Mouse (Mus musculus) hindbrain, embryonic 15.5 days (tissue): ENCODE data around the gene Crk. TPM values are rescaled to one million over a fixed set of nuclear protein-coding genes. Genes with fewer than 3 reads are reported as not detected.

Experiments used
- ATAC-seq: fragments of 200-750 bp; cut with Nextera tagmentation; 2 replicates; pipeline ENCODE4 v1.8.0; 2017; ENCODE audit warnings: low read depth, moderate number of reproducible peaks, moderate TSS enrichment; ENCODE audit not compliant: low FRiP score
- H3K27ac ChIP-seq: fragments of 300-500 bp; sonication (generic); replicated peaks from 2 replicates; pipeline ENCODE4 v1.5.1; 2015; ENCODE audit warnings: mild to moderate bottlenecking, inconsistent platforms
- H3K27me3 ChIP-seq: fragments of 300-500 bp; sonication (generic); 2 replicates; pipeline ENCODE4 v1.6.1; 2015; ENCODE audit warnings: control low read depth, inconsistent platforms
- H3K36me3 ChIP-seq: fragments of 300-500 bp; sonication (generic); 2 replicates; pipeline ENCODE4 v1.6.1; 2015; ENCODE audit warnings: control low read depth, inconsistent platforms
- H3K4me1 ChIP-seq: fragments of 300-500 bp; sonication (generic); replicated peaks from 2 replicates; pipeline ENCODE4 v1.6.1; 2015; ENCODE audit warnings: control low read depth, inconsistent platforms
- H3K4me2 ChIP-seq: fragments of 300-500 bp; sonication (generic); 2 replicates; pipeline ENCODE4 v1.6.1; 2015; ENCODE audit warnings: moderate library complexity, mild to moderate bottlenecking, inconsistent platforms
- H3K4me3 ChIP-seq: fragments of 300-500 bp; sonication (generic); 2 replicates; pipeline ENCODE4 v1.5.1; 2015; ENCODE audit warnings: mild to moderate bottlenecking, inconsistent platforms
- H3K9ac ChIP-seq: fragments of 300-500 bp; sonication (generic); 2 replicates; pipeline ENCODE4 v1.6.1; 2015; ENCODE audit warnings: inconsistent platforms
- H3K9me3 ChIP-seq: fragments of 300-500 bp; sonication (generic); 2 replicates; pipeline ENCODE4 v1.6.1; 2016; ENCODE audit warnings: control low read depth, inconsistent platforms
- WGBS: fragments of 180-500 bp; shearing (Covaris S2); methylation state at CpG from one replicate; pipeline ENCODE4 v1.1.7; 2015; 5-methylcytosine and 5-hydroxymethylcytosine counted together
- polyA plus RNA-seq: library from polyadenylated mRNA; unstranded; fragments of >200 nt; fragmentation: Nextera tagmentation; extraction: Ambion mirVana; gene quantifications from 2 replicates; pipeline ENCODE4 v1.2.1, GENCODE M21; 2015

Gene Crk
- polyA plus RNA-seq, 1 experiment from 2014 or later, result 109 TPM

DNA sequence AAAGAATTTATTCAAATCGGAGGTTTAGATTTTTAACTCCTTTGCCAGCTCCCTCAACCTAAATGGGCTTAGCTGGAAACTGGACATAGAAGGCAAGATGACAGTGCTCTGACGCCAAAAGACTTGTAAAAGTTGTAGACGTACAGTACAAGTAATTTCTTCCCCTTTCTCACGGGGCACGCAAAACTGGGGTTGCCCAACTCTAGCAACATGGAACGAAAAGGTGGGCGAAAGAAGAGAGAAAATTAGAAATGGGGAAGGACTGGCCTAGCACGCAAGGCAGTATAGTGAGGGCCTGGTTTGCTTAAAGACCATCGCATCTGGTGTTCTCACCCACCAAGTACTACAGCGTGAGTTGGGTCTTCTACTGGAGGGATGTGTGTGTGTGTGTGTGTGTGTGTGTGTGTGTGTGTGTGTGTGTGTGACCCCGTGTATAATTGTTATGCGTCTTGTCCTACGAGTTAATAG, 28.1 kb upstream of the Crk start:
- peak; percentile 3; the same call in 1 of the 2 replicates for ATAC-seq
- H3K36me3 ChIP-seq, result no peaks in the 10 kb centered on the region
- H3K4me1 ChIP-seq, result peaks cover 63% of the 10 kb centered on the region
- H3K27me3 ChIP-seq, result peaks cover 24% of the 10 kb centered on the region
- 48% methylated on average over 13 of the region's 13 CpGs for WGBS
- peak overlapping the region; percentile 90 for H3K4me2 ChIP-seq
- H3K9me3 ChIP-seq, result no peaks in the 10 kb centered on the region
- H3K27ac ChIP-seq, result 0 out of 2 replicates have a peak overlapping the region, but pooled peaks have one; percentile 60
- peak overlapping the region; percentile 59 for H3K4me3 ChIP-seq
- peak overlapping the region; percentile 66; the same call in 1 of the 2 replicates for H3K9ac ChIP-seq

DNA sequence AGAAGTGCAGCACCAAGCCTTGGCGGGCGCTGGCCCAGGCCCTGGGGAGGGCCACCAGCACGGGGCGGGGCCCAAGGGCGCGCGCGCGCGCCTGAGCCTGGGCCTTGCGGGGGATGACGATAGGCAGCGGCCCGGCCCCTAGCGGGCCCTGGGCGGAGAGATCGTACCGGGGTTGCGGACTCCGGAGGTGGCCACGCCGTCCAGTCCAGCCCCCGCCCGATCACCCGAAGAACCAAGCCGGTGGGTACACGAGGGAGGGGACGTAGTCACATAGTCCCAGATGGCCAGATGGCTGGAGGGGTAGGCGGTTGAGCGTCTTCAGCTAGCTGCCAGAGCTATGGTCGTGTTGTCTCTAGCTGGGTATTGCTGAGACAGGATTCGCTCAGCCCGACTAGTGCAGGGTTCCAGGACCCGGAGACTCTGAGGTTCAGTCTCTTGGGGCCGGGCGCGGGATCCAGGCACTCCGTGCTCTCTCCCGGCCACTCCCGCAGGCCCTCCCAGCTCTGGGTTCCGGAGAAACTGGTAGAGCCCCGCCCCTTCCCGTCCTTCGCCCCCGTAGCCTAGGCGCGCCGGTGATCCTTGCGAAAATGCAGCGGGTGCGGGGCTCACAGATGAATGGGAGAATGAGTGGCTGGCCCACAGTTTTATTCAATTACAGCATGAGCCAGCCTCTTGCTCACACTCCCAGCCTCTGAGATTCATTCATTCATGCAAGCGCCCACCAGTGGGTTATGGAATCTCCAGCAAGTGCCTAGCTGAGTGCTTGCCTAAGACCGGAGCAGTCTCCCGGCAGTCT, 27.4 kb upstream of the Crk start:
- peak; percentile 46 for ATAC-seq
- peak overlapping the region; percentile 60 for H3K27ac ChIP-seq
- H3K4me1 ChIP-seq, result peaks cover 70% of the 10 kb centered on the region
- H3K4me3 ChIP-seq, result peak overlapping the region; percentile 59
- peak overlapping the region; percentile 66 for H3K9ac ChIP-seq
- WGBS, result under 1% methylated on average over 54 of the region's 54 CpGs
- no peaks in the 10 kb centered on the region for H3K9me3 ChIP-seq
- no peaks in the 10 kb centered on the region for H3K36me3 ChIP-seq
- H3K27me3 ChIP-seq, result peaks cover 24% of the 10 kb centered on the region
- H3K4me2 ChIP-seq, result peak overlapping the region; percentile 90

DNA sequence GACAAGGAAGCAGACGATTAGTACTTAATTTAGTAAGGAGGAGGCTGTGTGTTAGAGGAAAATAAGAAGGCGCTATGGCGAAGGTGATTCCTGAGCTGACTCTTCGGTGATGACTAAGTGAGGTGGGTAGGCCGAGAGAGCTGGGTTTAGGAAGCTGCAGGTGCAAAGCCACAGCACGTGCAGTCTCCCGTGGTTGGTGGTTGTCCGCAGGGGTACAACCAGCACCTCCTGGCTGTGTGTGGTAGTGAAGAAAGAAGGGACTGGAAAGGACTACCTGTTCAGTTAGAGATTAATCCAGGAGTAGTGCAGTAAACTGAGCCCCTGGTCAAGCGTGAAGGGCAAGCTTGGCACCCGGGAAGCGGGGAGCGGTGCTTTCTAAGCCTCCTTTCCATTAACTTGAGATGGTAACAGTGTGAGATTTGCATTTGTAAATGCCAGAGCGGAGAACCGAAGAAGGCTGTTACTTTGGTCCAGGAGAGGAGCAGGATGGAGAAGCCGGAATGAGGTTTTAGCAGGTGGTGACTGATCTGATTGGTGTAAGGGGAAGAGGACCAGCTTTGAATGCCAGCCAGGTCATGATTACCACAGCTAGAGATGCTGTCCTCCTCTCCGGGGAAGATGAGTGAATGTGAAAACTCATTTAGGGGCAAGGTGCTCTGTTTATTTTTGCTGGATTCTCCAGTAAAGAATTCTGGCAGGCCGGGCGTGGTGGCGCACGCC, 26.7 kb upstream of the Crk start:
- WGBS, result 22% methylated on average over 20 of the region's 20 CpGs
- Histone ChIP-seq H3K4me3 (peak overlapping the region; percentile 59), H3K27ac (peak overlapping the region; percentile 60; the same call in 1 of the 2 replicates), H3K36me3 (no peaks in the 10 kb centered on the region), H3K4me2 (peak overlapping the region; percentile 90), H3K9ac (no peak overlapping the region), H3K27me3 (peaks cover 24% of the 10 kb centered on the region), H3K4me1 (peaks cover 64% of the 10 kb centered on the region), H3K9me3 (no peaks in the 10 kb centered on the region)
- no peak for ATAC-seq

DNA sequence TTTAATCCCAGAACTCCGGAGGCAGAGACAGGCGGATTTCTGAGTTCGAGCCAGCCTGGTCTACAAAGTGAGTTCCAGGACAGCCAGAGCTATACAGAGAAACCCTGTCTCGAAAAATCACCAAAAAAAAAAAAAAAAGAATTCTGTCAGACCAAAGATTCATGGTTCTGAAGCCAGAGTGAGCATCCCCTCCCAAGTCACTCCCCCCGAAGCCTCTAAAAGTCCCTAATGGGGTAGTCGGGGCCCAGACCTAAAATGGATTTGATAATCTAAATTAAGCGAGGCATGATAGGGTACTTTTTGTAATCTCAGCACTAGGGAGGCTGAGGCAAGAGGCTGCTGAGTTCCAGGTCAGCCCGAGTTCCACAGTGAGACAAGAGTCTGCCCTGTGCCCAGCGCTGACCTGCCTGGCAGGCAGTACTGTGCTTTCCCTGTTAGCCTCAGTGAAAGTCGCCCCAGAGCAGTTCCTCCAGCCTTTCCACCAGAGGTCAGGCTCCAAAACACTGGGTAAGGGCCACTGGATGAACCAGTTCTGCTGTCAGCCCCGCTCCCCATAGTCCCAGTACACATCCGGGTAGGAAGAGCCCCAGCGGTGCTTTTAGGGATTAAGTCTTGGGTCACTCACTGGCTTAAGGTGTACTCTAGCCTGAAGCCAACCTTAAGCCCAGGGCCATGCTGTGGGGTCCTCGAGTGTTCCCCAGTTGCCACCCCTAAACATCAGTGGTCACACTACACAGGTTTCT, 25.9 kb upstream of the Crk start:
- no peak for ATAC-seq
- no peak overlapping the region for H3K27ac ChIP-seq
- H3K9ac ChIP-seq, result no peak overlapping the region
- H3K27me3 ChIP-seq, result peaks cover 24% of the 10 kb centered on the region
- no peaks in the 10 kb centered on the region for H3K9me3 ChIP-seq
- 30% methylated on average over 14 of the region's 14 CpGs for WGBS
- peak overlapping the region; percentile 59; the same call in 1 of the 2 replicates for H3K4me3 ChIP-seq
- no peaks in the 10 kb centered on the region for H3K36me3 ChIP-seq
- H3K4me1 ChIP-seq, result peaks cover 57% of the 10 kb centered on the region
- H3K4me2 ChIP-seq, result peak overlapping the region; percentile 94

DNA sequence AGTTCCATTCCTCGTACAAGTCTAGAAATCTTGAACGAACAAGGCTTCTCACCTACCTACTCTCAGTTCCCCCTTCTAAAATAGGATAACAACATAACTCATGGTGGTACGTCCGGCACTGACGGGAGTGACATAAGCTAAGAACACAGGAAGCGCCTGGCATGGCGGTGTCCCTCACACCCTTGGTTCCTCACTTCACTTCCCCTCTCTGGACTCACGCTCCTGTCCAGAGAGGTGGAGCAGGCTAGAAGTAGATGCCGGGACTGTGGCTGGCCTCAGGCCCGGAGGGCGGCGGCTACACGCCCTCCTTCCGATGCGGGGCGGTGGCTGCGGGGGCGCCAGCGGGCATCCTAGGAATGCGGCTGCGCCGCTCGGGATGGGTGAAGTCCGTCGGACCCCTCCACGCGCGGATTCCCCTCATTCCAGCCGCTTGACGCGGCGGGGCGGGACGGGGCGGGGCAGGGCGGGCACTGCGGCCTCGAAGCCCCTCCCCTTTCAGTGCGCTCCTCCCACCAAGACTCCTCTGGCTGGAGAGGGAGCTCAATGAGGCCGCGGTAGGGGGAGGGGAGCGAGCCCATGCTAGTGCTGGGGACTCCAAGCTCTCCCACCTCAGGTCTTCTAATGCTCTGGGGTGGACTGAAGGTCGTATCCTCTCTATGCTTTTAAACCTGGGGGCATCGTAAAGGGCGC, 25.1 kb upstream of the Crk start:
- Histone ChIP-seq H3K27ac (no peak overlapping the region; the same call in 1 of the 2 replicates), H3K9ac (peak overlapping the region; percentile 53), H3K9me3 (no peaks in the 10 kb centered on the region), H3K4me1 (peaks cover 52% of the 10 kb centered on the region), H3K4me3 (peak overlapping the region; percentile 47), H3K27me3 (peaks cover 24% of the 10 kb centered on the region), H3K36me3 (no peaks in the 10 kb centered on the region), H3K4me2 (peak overlapping the region; percentile 94)
- 0 out of 2 replicates have a peak, but pooled peaks have one; percentile 39 for ATAC-seq
- under 1% methylated on average over 40 of the region's 45 CpGs for WGBS

DNA sequence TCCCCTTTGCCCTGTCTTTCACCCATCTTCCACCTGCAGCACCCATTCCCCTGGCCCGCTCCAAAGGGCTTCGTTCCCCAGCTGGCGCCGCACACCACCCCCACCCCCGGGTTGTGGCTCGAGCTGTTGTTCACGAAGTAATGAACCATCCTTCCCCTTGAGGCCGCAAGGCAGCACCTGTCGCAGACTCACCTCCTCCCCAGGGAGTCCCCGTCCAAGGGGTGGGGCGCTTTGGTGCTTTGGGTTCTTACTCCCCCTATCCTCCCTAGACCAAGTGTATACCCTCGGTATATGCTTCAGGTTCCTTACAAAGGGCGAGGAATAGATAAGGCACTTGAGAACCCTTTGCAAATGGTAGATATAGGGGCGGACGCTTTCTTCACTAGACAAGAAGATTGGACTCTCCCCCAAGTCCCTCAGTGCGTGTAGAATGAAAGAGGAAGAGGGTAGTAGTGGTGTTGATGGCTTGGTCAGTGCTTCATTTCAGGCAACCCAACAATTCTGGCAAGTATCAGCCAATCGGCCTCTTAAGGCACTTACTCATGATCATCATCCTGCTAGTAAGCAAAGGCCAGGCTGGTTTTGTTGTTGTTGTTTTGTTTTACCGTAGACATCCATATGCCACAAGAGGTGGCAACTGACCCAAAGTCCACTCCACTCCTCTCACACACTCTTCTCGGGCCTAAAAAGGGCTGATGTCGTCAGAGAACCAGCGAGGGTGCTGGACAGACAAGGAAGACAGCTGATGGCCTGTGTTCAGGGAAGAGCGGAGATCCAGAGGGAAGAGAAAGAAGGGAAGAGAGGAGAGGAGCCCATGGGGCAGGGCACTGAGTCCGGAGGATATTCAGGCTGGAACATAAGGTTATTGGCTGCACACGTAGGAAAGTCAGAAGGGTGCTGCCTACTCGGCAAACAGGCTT, 24.3 kb upstream of the Crk start:
- WGBS, result 42% methylated on average over 25 of the region's 25 CpGs
- no peaks in the 10 kb centered on the region for H3K9me3 ChIP-seq
- H3K36me3 ChIP-seq, result no peaks in the 10 kb centered on the region
- 0 out of 2 replicates have a peak, but pooled peaks have one; percentile 3 for ATAC-seq
- peak overlapping the region; percentile 65 for H3K4me3 ChIP-seq
- no peak overlapping the region for H3K27ac ChIP-seq
- peak overlapping the region; percentile 99 for H3K4me2 ChIP-seq
- H3K4me1 ChIP-seq, result peaks cover 52% of the 10 kb centered on the region
- peaks cover 24% of the 10 kb centered on the region for H3K27me3 ChIP-seq
- peak overlapping the region; percentile 53; the same call in 1 of the 2 replicates for H3K9ac ChIP-seq

DNA sequence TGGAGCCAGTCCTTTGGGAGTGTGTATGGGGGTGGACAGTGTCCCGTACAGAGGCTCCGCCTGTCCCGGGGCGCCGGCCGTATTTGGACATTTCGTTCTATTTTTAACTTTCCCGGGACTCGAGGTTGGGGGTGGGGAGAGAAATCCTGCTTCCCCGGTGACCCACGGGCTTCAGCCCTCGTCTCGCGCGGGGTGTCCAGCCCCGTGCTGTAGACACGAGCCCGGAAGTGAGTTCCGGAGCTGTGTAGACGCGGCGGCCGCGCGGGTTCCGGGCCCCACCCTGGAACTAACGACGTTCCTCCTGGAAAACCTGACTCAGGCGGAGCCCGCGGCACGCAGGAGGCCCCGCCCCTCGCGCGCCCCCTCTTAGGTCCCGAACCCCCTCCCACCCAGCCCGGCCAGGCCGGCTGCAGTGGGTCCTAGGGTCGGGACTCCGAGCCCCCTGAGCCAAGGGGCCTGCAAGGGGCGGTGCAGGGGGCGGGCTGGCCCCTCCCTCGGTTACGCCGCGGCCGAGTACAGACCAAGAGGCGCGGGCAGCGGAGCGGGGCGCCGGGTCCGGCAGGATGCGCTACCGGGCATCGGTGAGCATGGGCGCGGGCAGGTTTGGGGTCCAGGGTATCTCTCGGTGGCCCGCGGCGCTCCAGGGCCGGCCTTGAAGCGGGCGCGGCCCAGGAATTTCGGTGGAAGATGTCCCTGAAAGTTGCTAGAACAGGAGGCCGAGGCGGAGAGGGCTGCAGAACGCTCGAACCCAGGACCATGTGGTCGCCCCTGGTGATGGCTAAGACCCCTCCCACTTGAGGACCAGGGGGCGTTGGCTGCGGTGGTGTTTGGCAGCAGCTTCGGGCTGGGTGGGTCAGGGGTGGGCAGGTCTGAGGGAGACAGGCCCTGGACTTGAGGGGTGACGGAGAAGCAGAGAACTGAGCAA, 23.2 kb upstream of the Crk start:
- Histone ChIP-seq H3K4me2 (peak overlapping the region; percentile 99), H3K27ac (0 out of 2 replicates have a peak overlapping the region, but pooled peaks have one; percentile 35), H3K4me3 (peak overlapping the region; percentile 65), H3K9ac (peak overlapping the region; percentile 56), H3K4me1 (peaks cover 52% of the 10 kb centered on the region), H3K36me3 (no peaks in the 10 kb centered on the region), H3K27me3 (peaks cover 24% of the 10 kb centered on the region), H3K9me3 (no peaks in the 10 kb centered on the region)
- 1% methylated on average over 78 of the region's 78 CpGs for WGBS
- ATAC-seq, result peak; percentile 36; the same call in 1 of the 2 replicates

DNA sequence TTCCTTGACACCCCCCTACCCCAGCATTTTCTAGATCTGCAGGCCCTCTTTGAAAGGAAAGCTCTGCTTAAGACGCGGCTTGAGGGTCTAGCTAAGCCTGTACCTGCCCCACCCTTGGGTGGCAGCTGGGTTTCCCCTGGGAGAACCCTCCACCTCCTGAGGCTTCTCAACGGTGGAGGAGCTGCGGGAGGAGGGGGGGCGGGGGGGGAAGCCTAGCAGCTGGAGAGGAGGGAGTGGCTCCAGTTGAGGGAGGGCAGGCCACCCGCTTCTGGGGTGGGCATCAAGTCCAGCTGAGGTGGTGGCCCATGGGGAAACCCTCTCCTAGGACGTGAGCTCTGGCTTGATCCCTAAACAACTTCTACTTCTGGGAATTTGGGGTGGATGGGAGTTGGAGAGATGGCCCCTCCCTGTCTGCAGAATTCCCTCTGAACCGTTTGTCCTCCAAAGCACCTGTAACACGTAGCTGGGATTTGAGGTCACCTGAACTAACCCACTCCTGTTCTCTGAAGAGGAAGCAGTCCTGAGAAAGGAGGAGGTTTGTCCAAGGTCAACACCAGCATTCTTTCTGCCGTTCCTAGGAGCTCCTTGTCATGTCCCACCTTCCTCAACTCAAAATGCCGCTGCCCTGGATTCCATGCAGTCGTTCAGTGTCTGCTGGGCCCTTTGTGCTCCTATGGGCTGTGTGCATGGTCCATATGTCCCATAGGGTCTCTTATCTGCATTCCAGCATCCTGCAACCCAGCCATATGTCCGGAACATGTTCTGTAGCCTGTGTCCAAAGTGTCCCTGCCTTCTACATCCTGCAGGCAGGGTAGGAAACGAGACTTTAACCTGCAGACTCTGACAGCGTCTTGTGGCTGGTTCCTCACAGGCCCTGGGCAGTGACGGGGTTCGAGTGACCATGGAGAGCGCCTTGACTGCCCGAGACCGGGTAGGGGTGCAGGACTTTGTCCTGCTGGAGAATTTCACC, 22.2 kb upstream of the Crk start:
- Histone ChIP-seq H3K27ac (no peak overlapping the region), H3K4me3 (peak overlapping the region; percentile 65), H3K4me2 (peak overlapping the region; percentile 99), H3K36me3 (no peaks in the 10 kb centered on the region), H3K27me3 (peaks cover 24% of the 10 kb centered on the region), H3K4me1 (peaks cover 44% of the 10 kb centered on the region), H3K9ac (peak overlapping the region; percentile 56), H3K9me3 (no peaks in the 10 kb centered on the region)
- no peak for ATAC-seq
- WGBS, result 65% methylated on average over 20 of the region's 20 CpGs

DNA sequence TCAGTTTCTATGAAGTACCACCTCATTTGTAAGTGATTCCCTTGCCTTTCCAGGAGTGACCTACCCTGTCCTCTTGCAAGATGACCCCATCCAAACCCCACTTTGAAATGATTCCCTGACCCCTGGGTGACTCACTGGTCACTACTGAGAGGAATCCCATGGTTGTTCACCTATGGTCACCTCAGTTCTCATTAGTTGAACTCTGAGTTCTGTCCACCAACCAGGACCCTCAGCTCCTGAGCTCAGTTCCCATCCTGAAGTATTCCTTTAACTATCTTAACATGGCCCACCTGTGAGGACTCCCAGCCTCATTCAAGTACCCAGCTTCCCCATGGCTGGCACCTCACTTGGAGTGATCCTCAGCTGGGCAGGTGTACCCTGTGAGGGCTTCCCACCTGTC, 21.2 kb upstream of the Crk start:
- Histone ChIP-seq H3K4me1 (peaks cover 35% of the 10 kb centered on the region), H3K27me3 (peaks cover 24% of the 10 kb centered on the region), H3K4me2 (no peak overlapping the region), H3K27ac (no peak overlapping the region), H3K36me3 (no peaks in the 10 kb centered on the region), H3K4me3 (no peak overlapping the region), H3K9me3 (no peaks in the 10 kb centered on the region), H3K9ac (no peak overlapping the region)
- no peak for ATAC-seq
